Comparison of ENCODE assay signal across 8 mouse cellular contexts in genomic region chr16:50431011-50431981, GRCm38 (mm10). TPM values are rescaled to one million over a fixed set of nuclear protein-coding genes. Genes with fewer than 3 reads are reported as not detected.
A peak's percentile ranks its signal among the peaks of the same experiment; 100 is the strongest.
DNase-seq lines count a peak whose midpoint lies in the region; ATAC-seq and TF ChIP-seq lines count a peak whose summit lies in the region.

No protein-coding gene starts in this region.

- in situ Hi-C loops in ES-E14 (cut with MboI; ENCODE audit: low sequenced_read_pairs in 2 of 2, unreplicated experiment in 2 of 2): no loop called here

- H3K9me3 ChIP-seq in ES-E14 (ENCODE audit: control insufficient read depth, insufficient read depth, low read depth, low read length): no peaks in the 10 kb centered on the region
- H3K9me3 ChIP-seq in forebrain, embryonic 13.5 days (replicated peaks): no peaks in the 10 kb centered on the region
- H3K9me3 ChIP-seq in lung, postnatal 0 days (ENCODE audit: low read length): no peaks in the 10 kb centered on the region

- peak; percentile 66 for ATAC-seq in forebrain, embryonic 13.5 days
- peak; percentile 69 for ATAC-seq in lung, postnatal 0 days

- H3K9ac ChIP-seq in ES-E14 (ENCODE audit: insufficient read depth, low read depth, low read length, poor library complexity, severe bottlenecking): peak overlapping the region; percentile 87
- peak overlapping the region; percentile 94 for H3K9ac ChIP-seq in forebrain, embryonic 13.5 days
- H3K9ac ChIP-seq in lung, postnatal 0 days (replicated peaks; ENCODE audit: low read depth): peak overlapping the region; percentile 86

- H3K4me2 ChIP-seq in forebrain, embryonic 13.5 days: peak overlapping the region; percentile 91
- H3K4me2 ChIP-seq in lung, postnatal 0 days (replicated peaks; ENCODE audit: low read depth, low read length): peak overlapping the region; percentile 100

- peaks cover 0 to 10% of the 10 kb centered on the region in 2 experiments; a peak in 2 of 4 replicates for H3K4me1 ChIP-seq in ES-E14 (ENCODE audit: control insufficient read depth in 2 of 2, insufficient read depth in 2 of 2, low read length in 2 of 2, poor library complexity in 1 of 2)
- peaks cover 12% of the 10 kb centered on the region for H3K4me1 ChIP-seq in forebrain, embryonic 13.5 days
- no peaks in the 10 kb centered on the region for H3K4me1 ChIP-seq in lung, postnatal 0 days (ENCODE audit: insufficient read depth, low read depth, low read length)

- peak overlapping the region; percentile 87 to 95 for H3K4me3 ChIP-seq in ES-E14 (ENCODE audit: insufficient read depth in 1 of 2, low read depth in 1 of 2, low read length in 2 of 2, poor library complexity in 1 of 2, severe bottlenecking in 1 of 2)
- H3K4me3 ChIP-seq in forebrain, embryonic 13.5 days: peak overlapping the region; percentile 93
- peak overlapping the region; percentile 97 for H3K4me3 ChIP-seq in layer of hippocampus, adult 2 months
- H3K4me3 ChIP-seq in lung, postnatal 0 days (ENCODE audit: low read depth, low read length): peak overlapping the region; percentile 88

- H3K36me3 ChIP-seq in ES-E14 (ENCODE audit: control insufficient read depth, insufficient read depth, low read length, poor library complexity, severe bottlenecking): no peaks in the 10 kb centered on the region
- H3K36me3 ChIP-seq in forebrain, embryonic 13.5 days (ENCODE audit: poor library complexity, severe bottlenecking): no peaks in the 10 kb centered on the region
- no peaks in the 10 kb centered on the region for H3K36me3 ChIP-seq in lung, postnatal 0 days (ENCODE audit: insufficient read depth, low read length)

- intact Hi-C loops in heart, postnatal 14 days (cut with DNase I): loop anchor here (2.0 to 5.0 kb wide), 2 partner anchors 49 to 98 kb away; no protein-coding TSS in a partner anchor

- H3K27ac ChIP-seq in ES-E14 (ENCODE audit: insufficient read depth, low read depth, low read length, poor library complexity, severe bottlenecking): no peak overlapping the region; the same call in 1 of the 2 replicates
- peak overlapping the region; percentile 98 for H3K27ac ChIP-seq in forebrain, embryonic 13.5 days
- H3K27ac ChIP-seq in layer of hippocampus, adult 2 months: peak overlapping the region; percentile 97
- peak overlapping the region; percentile 95 for H3K27ac ChIP-seq in lung, postnatal 0 days (ENCODE audit: low read length)

- under 1% methylated on average over 53 of the region's 72 CpGs for WGBS in forebrain, embryonic 13.5 days
- WGBS in lung, postnatal 0 days: under 1% methylated on average over 56 of the region's 72 CpGs

- TF ChIP-seq EP300 in lung, postnatal 0 days (IDR thresholded peaks at IDR 0.05): no peak

- TF ChIP-seq CTCF in layer of hippocampus, adult 2 months (conservative IDR thresholded peaks at IDR 0.05): no peak
- TF ChIP-seq CTCF in lung, postnatal 0 days (IDR thresholded peaks at IDR 0.05): no peak

- peak; percentile 19 for DNase-seq in ES-E14 (ENCODE audit: low read depth, low spot score)
- DNase-seq in c-Kit-positive CD71-positive TER-119-negative erythroid progenitor cells, embryonic 14.5 days (ENCODE audit: low read depth): peak; percentile 31
- peak; percentile 55 to 71 for DNase-seq in heart, postnatal 14 days
- peak; percentile 4 to 13 for DNase-seq in layer of hippocampus, adult 2 months (ENCODE audit: low spot score in 2 of 2)
- DNase-seq in lung, postnatal 0 days (ENCODE audit: low spot score): peak; percentile 64
- peak; percentile 38 for DNase-seq in ovary, postnatal 10 days (ENCODE audit: low spot score)
- DNase-seq in thymus, postnatal 10 days (ENCODE audit: low spot score in 2 of 2): peak; percentile 39 to 43

- H3K27me3 ChIP-seq in forebrain, embryonic 13.5 days: no peaks in the 10 kb centered on the region
- H3K27me3 ChIP-seq in lung, postnatal 0 days (replicated peaks; ENCODE audit: insufficient read depth, low read length): no peaks in the 10 kb centered on the region

TF ChIP-seq in ES-E14, 5 proteins besides CTCF, POLR2A, EP300 and RAD21:
- TF ChIP-seq ZNF384 (IDR thresholded peaks at IDR 0.05; ENCODE audit: low read depth, low read length): no peak
- 0 out of 2 replicates have a peak, but pooled peaks have one; percentile 19 for TF ChIP-seq HCFC1 (IDR thresholded peaks at IDR 0.05; ENCODE audit: borderline replicate concordance, insufficient read depth, low read length)

RNA-seq across cellular contexts. Expression of gene Bbx, which starts 0.9 kb away (rescaled TPM):
- 24.9 and 31.2 TPM in 2 replicates for total RNA-seq in ES-E14 (2012; rRNA removed)
- 42.8 and 48.8 TPM in 2 replicates for polyA plus RNA-seq in forebrain, embryonic 13.5 days (2015; fragmentation: Nextera tagmentation; extraction: Ambion mirVana)
- total RNA-seq in heart, postnatal 14 days (2021): 10 to 100 TPM; 15.4 to 18.0 TPM
- 10 to 100 TPM; 27.5 to 28.4 TPM for total RNA-seq in layer of hippocampus, adult 2 months (2021)
- 25.2 and 30.0 TPM in 2 replicates for polyA plus RNA-seq in lung, postnatal 0 days (2015; fragmentation: Nextera tagmentation; extraction: Ambion mirVana)

Comparison
In these comparisons a context has a peak if more than half of its experiments do, and no peak if none do; other contexts are left out.
1. DNase-seq: peak in every context shown above with its lines; median percentile 64 in lung, postnatal 0 days; 63 in heart, postnatal 14 days; 41 in thymus, postnatal 10 days; 38 in ovary, postnatal 10 days; 31 in c-Kit-positive CD71-positive TER-119-negative erythroid progenitor cells, embryonic 14.5 days; 19 in ES-E14; 8 in layer of hippocampus, adult 2 months.